Mouse (Mus musculus) limb, embryonic 14.5 days (tissue): Measurements from ENCODE around the gene Jak1. TPM values are rescaled to one million over a fixed set of nuclear protein-coding genes. Genes with fewer than 3 reads are reported as not detected.
A peak's percentile ranks its signal among the peaks of the same experiment; 100 is the strongest.

ENCODE experiments used
- ATAC-seq: fragments of 200-750 bp; cut with Nextera tagmentation; 2 replicates; pipeline ENCODE4 v1.8.0; 2017; ENCODE audit warnings: low read depth, moderate number of reproducible peaks, moderate TSS enrichment; ENCODE audit not compliant: low FRiP score
- DNase-seq: peaks from one replicate; pipeline ENCODE4 v3.0.0-alpha.2; 2015; ENCODE audit warnings: low spot score
- H3K27ac ChIP-seq: fragments of 300-500 bp; sonication (generic); replicated peaks from 2 replicates; pipeline ENCODE4 v1.5.1; 2014; ENCODE audit warnings: low read depth, mild to moderate bottlenecking, low read length, moderate library complexity, mixed read lengths
- H3K27me3 ChIP-seq: fragments of 300-500 bp; sonication (generic); 2 replicates; pipeline ENCODE4 v1.6.1; 2014; ENCODE audit warnings: low read length, mixed read lengths; ENCODE audit not compliant: control insufficient read depth, insufficient read depth
- H3K36me3 ChIP-seq: fragments of 300-500 bp; sonication (generic); 2 replicates; pipeline ENCODE4 v1.6.1; 2014; ENCODE audit warnings: mild to moderate bottlenecking, low read length, moderate library complexity, mixed read lengths; ENCODE audit not compliant: control insufficient read depth, insufficient read depth
- H3K4me1 ChIP-seq: fragments of 300-500 bp; sonication (generic); 2 replicates; pipeline ENCODE4 v1.6.1; 2014; ENCODE audit warnings: antibody characterized with exemption, low read length, mixed read lengths; ENCODE audit not compliant: control insufficient read depth, insufficient read depth
- H3K4me2 ChIP-seq: fragments of 300-500 bp; sonication (generic); replicated peaks from 2 replicates; pipeline ENCODE4 v1.6.1; 2014; ENCODE audit warnings: low read depth, mild to moderate bottlenecking, low read length, moderate library complexity; ENCODE audit not compliant: severe bottlenecking
- H3K4me3 ChIP-seq: fragments of 300-500 bp; sonication (generic); replicated peaks from 2 replicates; pipeline ENCODE4 v1.5.1; 2014; ENCODE audit warnings: low read length
- H3K9ac ChIP-seq: fragments of 300-500 bp; sonication (generic); 2 replicates; pipeline ENCODE4 v1.6.1; 2014; ENCODE audit warnings: mild to moderate bottlenecking, low read depth, low read length, moderate library complexity; ENCODE audit not compliant: severe bottlenecking
- H3K9me3 ChIP-seq: fragments of 300-500 bp; sonication (generic); 2 replicates; pipeline ENCODE4 v1.6.1; 2016; ENCODE audit warnings: low read length; ENCODE audit not compliant: control insufficient read depth
- POLR2A ChIP-seq: fragments of 200-500 bp; IDR thresholded peaks from 2 replicates; pipeline ENCODE4 v1.8.0; 2012; ENCODE audit warnings: inconsistent platforms, mild to moderate bottlenecking, moderate library complexity, borderline replicate concordance; ENCODE audit not compliant: insufficient read depth, insufficient read length; ENCODE audit errors: extremely low read depth
- WGBS: fragments of 180-500 bp; shearing (Covaris S2); extraction: QIAGEN DNeasy Blood & Tissue Kit; methylation state at CpG from one replicate; pipeline ENCODE4 v1.1.7; 2014; 5-methylcytosine and 5-hydroxymethylcytosine counted together
- polyA plus RNA-seq, 2 experiments: library from polyadenylated mRNA; depleted of rRNA in 1 of 2; stranded (reverse) in 1 of 2; unstranded in 1 of 2; fragments of >200 nt; fragmentation: Nextera tagmentation in 1 of 2; extraction: Ambion mirVana in 1 of 2; gene quantifications; 2 replicates each; pipeline versions ENCODE4 v1.2.1 to v1.2.3; 2012 to 2014

Gene Jak1
- polyA plus RNA-seq, 2 experiments: 59.7 to 105 TPM

DNA sequence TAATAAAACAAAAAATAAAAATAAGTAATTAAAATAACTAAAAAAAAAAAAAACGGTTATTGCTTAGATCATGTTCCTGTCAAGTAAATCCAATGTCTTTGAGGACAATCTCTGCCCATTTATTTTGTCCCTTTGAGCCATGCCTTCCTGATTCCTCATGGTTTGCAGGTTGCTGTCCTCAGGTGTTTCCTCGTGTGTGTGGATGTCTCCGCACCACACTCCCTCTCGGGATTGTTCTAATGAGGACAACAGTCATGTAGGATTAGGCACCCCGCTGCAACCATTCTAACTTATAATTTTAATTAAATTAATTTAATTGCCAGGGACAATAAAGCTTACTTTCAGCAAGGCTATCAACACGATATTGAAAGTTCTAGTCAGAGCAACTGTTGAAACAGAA, 21.5 kb upstream of the Jak1 start:
- H3K4me3 ChIP-seq: no peak overlapping the region
- H3K4me1 ChIP-seq: peaks cover 7% of the 10 kb centered on the region; the same call in 1 of the 2 replicates
- no peaks in the 10 kb centered on the region for H3K9me3 ChIP-seq
- H3K27ac ChIP-seq: no peak overlapping the region
- H3K4me2 ChIP-seq: no peak overlapping the region
- DNase-seq: no peak
- H3K27me3 ChIP-seq: no peaks in the 10 kb centered on the region
- no peak overlapping the region for H3K9ac ChIP-seq
- H3K36me3 ChIP-seq: no peaks in the 10 kb centered on the region
- 63% methylated on average over 6 of the region's 6 CpGs for WGBS
- no peak for ATAC-seq
- no peak for TF ChIP-seq POLR2A

DNA sequence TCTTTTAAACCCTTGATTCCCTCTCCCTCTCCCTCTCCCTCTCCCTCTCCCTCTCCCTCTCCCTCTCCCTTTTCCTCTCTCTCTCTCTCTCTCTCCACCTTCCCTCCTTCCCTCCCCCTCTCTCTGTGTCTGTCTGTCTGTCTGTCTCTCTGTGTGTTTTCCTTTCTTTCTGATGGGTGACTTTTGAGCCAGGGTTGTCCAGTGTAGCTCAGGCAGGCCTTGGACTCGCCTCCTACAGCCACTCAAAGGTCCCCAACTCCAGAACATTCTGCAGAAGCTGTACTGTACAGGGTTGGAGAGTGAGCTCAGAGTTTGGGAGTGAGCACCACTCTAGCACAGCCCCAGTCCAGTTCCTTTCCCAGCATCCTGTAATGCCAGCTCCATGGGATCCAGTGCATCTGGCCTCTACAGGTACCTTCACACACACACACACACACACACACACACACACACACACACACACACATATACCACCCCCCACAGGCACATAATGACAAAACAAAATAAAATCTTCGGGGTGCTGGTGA, 20.9 kb upstream of the Jak1 start:
- no peak for ATAC-seq
- Histone ChIP-seq H3K9ac (no peak overlapping the region), H3K36me3 (no peaks in the 10 kb centered on the region), H3K27ac (no peak overlapping the region), H3K9me3 (no peaks in the 10 kb centered on the region), H3K27me3 (no peaks in the 10 kb centered on the region), H3K4me3 (no peak overlapping the region), H3K4me2 (no peak overlapping the region), H3K4me1 (peaks cover 4% of the 10 kb centered on the region; the same call in 1 of the 2 replicates)
- WGBS: 66% methylated on average over 2 of the region's 2 CpGs
- TF ChIP-seq POLR2A: no peak
- no peak for DNase-seq

DNA sequence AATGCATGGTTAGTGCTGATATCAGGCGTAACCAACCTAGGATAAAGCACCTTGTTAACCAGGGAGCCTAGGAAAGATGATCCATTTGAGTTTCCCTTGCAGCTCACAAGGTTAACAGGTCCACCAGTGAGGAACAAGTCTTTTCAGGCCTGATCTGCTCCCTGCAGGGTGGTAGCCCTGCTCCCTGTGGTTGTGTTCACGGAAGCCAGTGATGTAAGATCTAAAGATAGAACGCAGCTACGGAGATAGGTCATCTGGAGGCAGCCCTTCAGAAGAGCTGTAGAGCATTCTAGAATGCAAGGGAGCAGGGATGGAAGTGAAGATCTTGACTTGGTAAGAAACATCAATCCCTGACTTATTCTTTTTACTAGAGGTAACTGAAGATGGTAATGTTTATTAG, 18.9 kb upstream of the Jak1 start:
- H3K4me1 ChIP-seq: peaks cover 4% of the 10 kb centered on the region; the same call in 1 of the 2 replicates
- no peak overlapping the region for H3K4me3 ChIP-seq
- no peak overlapping the region for H3K9ac ChIP-seq
- ATAC-seq: no peak
- no peak for DNase-seq
- no peaks in the 10 kb centered on the region for H3K36me3 ChIP-seq
- no peaks in the 10 kb centered on the region for H3K27me3 ChIP-seq
- no peak overlapping the region for H3K27ac ChIP-seq
- H3K9me3 ChIP-seq: no peaks in the 10 kb centered on the region
- H3K4me2 ChIP-seq: no peak overlapping the region
- no peak for TF ChIP-seq POLR2A
- 83% methylated on average over 4 of the region's 4 CpGs for WGBS

DNA sequence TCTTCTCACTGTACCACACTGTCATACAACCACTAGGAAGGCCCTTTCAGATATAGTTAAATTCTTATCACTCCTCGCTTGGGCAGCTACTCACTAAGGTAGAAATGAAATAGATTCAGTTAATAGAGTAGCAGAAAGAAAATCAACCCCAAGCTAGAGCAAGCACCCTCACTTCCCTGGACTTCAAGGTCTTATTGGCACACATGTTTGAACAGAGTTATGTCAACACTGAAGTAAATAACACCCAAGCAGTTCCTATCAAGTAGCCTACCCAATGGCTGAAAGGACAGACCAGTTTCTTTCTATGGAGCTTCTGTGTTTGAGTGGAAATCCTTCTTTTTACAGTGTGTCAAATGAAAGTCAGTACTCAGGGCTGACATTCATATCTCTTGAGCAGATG, 17.2 kb upstream of the Jak1 start:
- ATAC-seq (no peak), DNase-seq (no peak)
- Histone ChIP-seq H3K4me3 (no peak overlapping the region), H3K9ac (no peak overlapping the region), H3K27ac (no peak overlapping the region), H3K4me2 (no peak overlapping the region), H3K27me3 (no peaks in the 10 kb centered on the region), H3K36me3 (no peaks in the 10 kb centered on the region), H3K9me3 (no peaks in the 10 kb centered on the region), H3K4me1 (peaks cover 4% of the 10 kb centered on the region; the same call in 1 of the 2 replicates)
- TF ChIP-seq POLR2A: no peak
- 81% methylated on average over 1 of the region's 1 CpGs for WGBS

DNA sequence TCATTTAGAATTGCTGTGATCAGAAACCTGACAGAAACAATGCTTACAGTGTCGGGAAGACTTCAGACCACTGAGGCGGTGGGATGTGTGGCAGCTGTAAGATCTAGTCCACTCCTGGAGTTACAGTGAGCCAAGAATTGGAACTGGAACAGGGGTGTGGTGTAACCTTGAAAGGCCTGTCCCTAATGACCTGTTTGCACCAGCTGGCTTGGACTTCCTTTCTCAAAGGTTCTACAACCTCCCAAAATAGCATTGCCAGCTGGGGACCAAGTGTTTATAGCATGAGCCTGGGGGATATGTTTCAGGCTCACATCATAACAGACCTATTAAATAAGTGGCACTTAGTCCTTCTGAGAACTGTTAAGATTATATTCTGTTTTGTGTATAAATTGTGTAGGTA, 15.0 kb upstream of the Jak1 start:
- H3K27ac ChIP-seq: no peak overlapping the region
- H3K4me2 ChIP-seq: no peak overlapping the region
- peak; percentile 35 for DNase-seq
- WGBS: 30% methylated on average over 2 of the region's 2 CpGs
- H3K4me3 ChIP-seq: no peak overlapping the region
- no peaks in the 10 kb centered on the region for H3K36me3 ChIP-seq
- ATAC-seq: peak; percentile 65
- H3K9ac ChIP-seq: no peak overlapping the region
- peaks cover 4% of the 10 kb centered on the region; the same call in 1 of the 2 replicates for H3K4me1 ChIP-seq
- TF ChIP-seq POLR2A: no peak
- H3K27me3 ChIP-seq: no peaks in the 10 kb centered on the region
- H3K9me3 ChIP-seq: no peaks in the 10 kb centered on the region
